Mouse (Mus musculus) neural tube, embryonic 15.5 days (tissue): ENCODE measurements around the gene Dnajb13. TPM values are rescaled to one million over a fixed set of nuclear protein-coding genes. Genes with fewer than 3 reads are reported as not detected.
A peak's percentile ranks its signal among the peaks of the same experiment; 100 is the strongest.
"Not testable (repeated sequence)": the region's sequence is repeated elsewhere in the genome, so short reads cannot be mapped to it uniquely, and the experiment has no call there.

Source experiments
- ATAC-seq: fragments of 200-750 bp; cut with Nextera tagmentation; 2 replicates; pipeline ENCODE4 v1.8.0; 2017; ENCODE audit warnings: mild to moderate bottlenecking, moderate TSS enrichment, moderate library complexity; ENCODE audit not compliant: low FRiP score
- H3K27ac ChIP-seq: fragments of 300-500 bp; sonication (generic); replicated peaks from 2 replicates; pipeline ENCODE4 v1.5.1; 2015; ENCODE audit warnings: mild to moderate bottlenecking, inconsistent platforms
- H3K27me3 ChIP-seq: fragments of 300-500 bp; sonication (generic); replicated peaks from 2 replicates; pipeline ENCODE4 v1.6.1; 2015; ENCODE audit warnings: inconsistent platforms
- H3K36me3 ChIP-seq: fragments of 300-500 bp; sonication (generic); 2 replicates; pipeline ENCODE4 v1.6.1; 2015; ENCODE audit warnings: inconsistent platforms
- H3K4me1 ChIP-seq: fragments of 300-500 bp; sonication (generic); 2 replicates; pipeline ENCODE4 v1.6.1; 2015; ENCODE audit warnings: inconsistent platforms
- H3K4me2 ChIP-seq: fragments of 300-500 bp; sonication (generic); 2 replicates; pipeline ENCODE4 v1.6.1; 2015; ENCODE audit warnings: inconsistent platforms, mild to moderate bottlenecking, moderate library complexity
- H3K4me3 ChIP-seq: fragments of 300-500 bp; sonication (generic); replicated peaks from 2 replicates; pipeline ENCODE4 v1.5.1; 2015; ENCODE audit warnings: mild to moderate bottlenecking, inconsistent platforms
- H3K9ac ChIP-seq: fragments of 300-500 bp; sonication (generic); replicated peaks from 2 replicates; pipeline ENCODE4 v1.6.1; 2015; ENCODE audit warnings: mild to moderate bottlenecking, inconsistent platforms
- H3K9me3 ChIP-seq: fragments of 300-500 bp; sonication (generic); replicated peaks from 2 replicates; pipeline ENCODE4 v1.6.1; 2016; ENCODE audit warnings: inconsistent platforms
- WGBS: fragments of 180-500 bp; shearing (Covaris S2); methylation state at CpG from one replicate; pipeline ENCODE4 v1.1.7; 2015; ENCODE audit warnings: mixed read lengths; 5-methylcytosine and 5-hydroxymethylcytosine counted together
- polyA plus RNA-seq: library from polyadenylated mRNA; unstranded; fragments of >200 nt; fragmentation: Nextera tagmentation; extraction: Ambion mirVana; gene quantifications from 2 replicates; pipeline ENCODE4 v1.2.1, GENCODE M21; 2015

The Dnajb13 gene
- polyA plus RNA-seq, 1 experiment from 2014 or later: 3.7 TPM

DNA sequence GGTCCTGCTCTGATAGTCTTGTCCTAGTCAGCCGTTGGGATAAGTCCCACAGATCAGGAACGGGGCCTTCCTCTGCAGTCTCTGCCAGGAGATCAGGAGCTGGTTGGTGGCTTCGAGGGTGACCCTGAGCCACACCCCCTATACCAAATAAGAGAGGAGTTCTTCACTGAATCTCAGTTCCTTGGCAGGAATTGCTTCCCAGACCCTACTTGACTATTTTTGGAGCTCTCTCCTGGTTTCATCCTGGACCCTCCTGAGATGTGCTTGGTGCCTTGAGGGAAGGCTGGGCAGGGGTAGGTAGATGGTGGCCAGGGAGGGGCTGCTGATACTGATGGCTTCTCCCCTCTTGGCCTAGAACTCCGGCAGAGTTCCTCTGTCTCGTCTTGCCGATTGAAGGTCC, 18.4 kb downstream of the Dnajb13 start:
- no peaks in the 10 kb centered on the region for H3K9me3 ChIP-seq
- no peak overlapping the region for H3K4me3 ChIP-seq
- peak overlapping the region; percentile 83 for H3K4me2 ChIP-seq
- H3K36me3 ChIP-seq: no peaks in the 10 kb centered on the region
- H3K4me1 ChIP-seq: peaks cover 42% of the 10 kb centered on the region
- 86% methylated on average over 6 of the region's 6 CpGs for WGBS
- H3K9ac ChIP-seq: 0 out of 2 replicates have a peak overlapping the region, but pooled peaks have one; percentile 23
- H3K27me3 ChIP-seq: peaks cover 6% of the 10 kb centered on the region; the same call in 1 of the 2 replicates
- no peak for ATAC-seq
- H3K27ac ChIP-seq: peak overlapping the region; percentile 82

DNA sequence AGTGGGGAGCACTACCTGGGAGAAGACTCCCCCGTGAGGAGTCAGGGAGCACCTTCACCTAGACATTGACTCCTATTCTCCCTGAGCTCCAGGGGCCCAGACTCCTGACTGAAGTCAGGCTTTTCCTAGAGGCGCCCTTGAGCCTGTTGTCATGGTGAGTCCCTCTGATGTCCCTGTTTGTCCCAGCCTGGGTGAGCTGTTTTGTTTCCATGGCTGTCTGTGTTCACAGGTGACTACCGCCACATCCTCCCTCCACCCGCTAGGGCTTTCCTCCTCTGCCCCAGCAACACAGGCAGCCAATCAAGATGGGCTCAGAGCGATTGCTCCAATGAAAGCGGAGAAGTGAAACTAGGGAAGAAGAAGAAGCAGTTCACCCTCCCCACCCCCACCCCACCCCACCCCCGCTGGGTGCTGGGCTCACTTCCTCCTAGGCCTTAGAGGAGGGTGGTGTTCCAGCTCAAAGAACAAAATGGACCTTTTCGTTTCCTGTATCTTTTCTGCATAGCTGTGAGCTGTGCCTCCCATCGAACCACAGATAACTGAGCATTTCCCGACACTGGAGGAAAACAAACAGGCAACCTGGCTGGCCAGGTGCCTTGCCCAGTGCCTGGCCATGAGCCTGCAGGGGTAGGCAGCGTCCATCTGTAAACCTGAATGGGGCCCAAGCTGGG, 19.0 kb downstream of the Dnajb13 start:
- Histone ChIP-seq H3K9ac (0 out of 2 replicates have a peak overlapping the region, but pooled peaks have one; percentile 23), H3K9me3 (no peaks in the 10 kb centered on the region), H3K4me3 (no peak overlapping the region), H3K4me2 (peak overlapping the region; percentile 83), H3K36me3 (no peaks in the 10 kb centered on the region), H3K4me1 (peaks cover 42% of the 10 kb centered on the region), H3K27ac (peak overlapping the region; percentile 82), H3K27me3 (peaks cover 6% of the 10 kb centered on the region; the same call in 1 of the 2 replicates)
- WGBS: 27% methylated on average over 11 of the region's 11 CpGs
- ATAC-seq: peak; percentile 84

DNA sequence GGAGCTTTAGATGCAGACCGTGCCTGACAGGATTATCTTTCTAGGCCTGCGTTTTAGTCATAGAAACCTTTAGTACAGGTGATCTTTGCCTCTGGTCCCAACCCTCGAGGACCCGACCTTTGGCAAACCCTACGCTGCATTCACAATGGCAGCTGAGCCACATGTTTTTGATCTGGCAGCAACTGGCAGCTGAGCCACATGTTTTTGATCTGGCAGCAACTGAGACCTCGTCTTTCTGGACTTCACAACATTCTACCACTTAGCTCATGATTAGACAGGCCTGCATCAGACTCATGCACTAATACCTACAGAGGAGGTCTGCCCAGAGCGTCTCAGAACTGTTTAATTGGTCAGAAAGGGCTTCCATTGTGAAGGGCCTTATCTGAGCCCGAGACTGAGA, 19.7 kb downstream of the Dnajb13 start:
- peaks cover 42% of the 10 kb centered on the region for H3K4me1 ChIP-seq
- H3K4me2 ChIP-seq: peak overlapping the region; percentile 83
- no peak overlapping the region for H3K9ac ChIP-seq
- H3K9me3 ChIP-seq: no peaks in the 10 kb centered on the region
- H3K4me3 ChIP-seq: no peak overlapping the region
- H3K27me3 ChIP-seq: peaks cover 6% of the 10 kb centered on the region; the same call in 1 of the 2 replicates
- H3K27ac ChIP-seq: peak overlapping the region; percentile 82
- 58% methylated on average over 8 of the region's 8 CpGs for WGBS
- no peak for ATAC-seq
- no peaks in the 10 kb centered on the region for H3K36me3 ChIP-seq

DNA sequence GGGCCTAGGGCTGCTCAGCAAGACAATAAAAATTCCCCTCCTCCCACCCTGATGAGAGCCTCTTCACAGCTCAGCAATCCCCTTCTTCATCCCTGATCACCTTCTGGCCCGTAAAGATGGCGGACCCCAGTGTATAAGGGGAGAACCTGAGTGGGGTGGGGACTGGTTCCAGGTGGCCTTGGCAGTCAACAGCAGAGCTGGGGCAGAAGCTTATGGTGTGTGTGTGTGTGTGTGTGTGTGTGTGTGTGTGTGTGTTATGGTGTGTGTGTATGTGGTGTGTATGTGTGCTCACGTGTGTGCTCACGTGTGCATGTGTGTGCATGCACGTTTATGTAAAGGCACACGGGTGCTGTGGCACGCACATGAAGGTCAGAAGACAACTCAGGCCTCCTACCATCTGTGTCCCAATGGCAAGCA, 20.3 kb downstream of the Dnajb13 start:
- H3K9ac ChIP-seq: no peak overlapping the region
- H3K36me3 ChIP-seq: no peaks in the 10 kb centered on the region
- WGBS: 91% methylated on average over 7 of the region's 7 CpGs
- H3K9me3 ChIP-seq: no peaks in the 10 kb centered on the region
- no peak overlapping the region for H3K27ac ChIP-seq
- peaks cover 42% of the 10 kb centered on the region for H3K4me1 ChIP-seq
- ATAC-seq: no peak
- peak overlapping the region; percentile 83 for H3K4me2 ChIP-seq
- H3K27me3 ChIP-seq: peaks cover 6% of the 10 kb centered on the region; the same call in 1 of the 2 replicates
- H3K4me3 ChIP-seq: no peak overlapping the region

DNA sequence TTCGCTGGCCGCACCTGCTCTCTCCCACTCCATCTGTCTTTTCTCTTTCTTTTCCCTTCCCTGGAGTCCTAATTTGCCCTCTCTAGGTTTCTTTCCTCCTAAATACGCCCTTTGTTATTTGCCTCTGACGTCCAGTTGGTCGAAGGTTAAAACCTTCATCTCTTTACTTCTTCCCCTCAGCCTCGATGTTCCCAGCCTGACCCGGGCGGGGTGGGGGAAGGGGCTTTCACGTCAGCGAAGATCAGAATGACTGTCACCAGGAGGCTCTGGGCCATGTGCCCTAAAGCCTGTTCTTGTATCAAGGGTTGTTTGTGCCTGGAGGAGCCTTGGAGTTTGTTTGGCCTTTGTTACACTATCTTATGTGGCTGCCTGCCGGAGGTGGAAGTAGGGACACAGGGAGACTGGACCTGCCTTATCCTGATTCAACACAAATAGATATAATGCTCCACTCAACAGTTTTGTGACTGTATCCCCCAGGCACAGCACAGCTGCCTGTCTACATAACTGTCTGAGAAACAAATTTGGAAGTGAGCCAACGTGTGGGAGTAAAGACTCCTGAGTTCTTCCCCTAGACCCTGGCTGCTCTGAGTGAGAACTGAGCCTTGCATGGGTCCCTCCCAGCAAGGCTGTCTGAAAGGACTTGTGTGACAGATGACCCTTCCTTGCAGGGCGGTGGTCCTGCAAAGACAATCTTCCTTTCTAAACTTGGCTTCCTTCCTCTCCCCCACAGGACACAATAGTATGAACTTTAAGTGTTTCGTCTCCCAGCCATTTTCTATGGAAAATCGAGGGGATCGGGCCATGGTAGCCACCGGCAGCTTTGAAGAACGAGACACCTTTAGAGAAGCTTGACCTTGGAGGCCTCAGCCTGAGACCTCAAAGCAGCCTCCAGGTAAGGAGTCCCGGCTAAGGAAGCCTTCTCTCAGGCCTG, 21.0 kb downstream of the Dnajb13 start:
- WGBS: 33% methylated on average over 19 of the region's 19 CpGs
- ATAC-seq: no peak
- H3K9me3 ChIP-seq: no peaks in the 10 kb centered on the region
- peaks cover 42% of the 10 kb centered on the region for H3K4me1 ChIP-seq
- H3K27ac ChIP-seq: peak overlapping the region; percentile 41; the same call in 1 of the 2 replicates
- H3K4me2 ChIP-seq: peak overlapping the region; percentile 83
- H3K4me3 ChIP-seq: peak overlapping the region; percentile 42
- no peaks in the 10 kb centered on the region for H3K36me3 ChIP-seq
- H3K27me3 ChIP-seq: peaks cover 6% of the 10 kb centered on the region; the same call in 1 of the 2 replicates
- peak overlapping the region; percentile 38; the same call in 1 of the 2 replicates for H3K9ac ChIP-seq

DNA sequence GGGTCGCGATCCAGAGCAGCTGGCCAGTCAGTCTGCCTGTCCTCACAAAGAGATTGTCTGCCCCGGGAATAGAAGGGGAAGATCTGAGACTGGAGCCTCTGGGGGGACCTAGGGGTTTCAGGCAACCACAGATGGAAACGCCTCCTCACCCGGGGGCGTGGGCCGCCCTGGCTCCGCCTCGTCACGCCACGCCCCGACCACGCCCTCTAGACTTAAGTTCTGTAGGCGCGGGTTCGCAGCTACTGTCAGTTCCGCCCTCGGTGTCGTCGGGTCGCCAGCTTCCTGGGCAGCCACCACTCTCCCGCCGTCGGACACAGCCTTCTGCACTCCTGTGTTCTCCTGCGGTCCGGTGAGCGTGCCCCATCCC, 21.7 kb downstream of the Dnajb13 start, which contains the start of gene Ucp2:
TSS of gene Ucp2 (plus strand) at position 221 of the 367 bp plus-strand sequence.
- peak within 1 kb of the TSS; percentile 83 for H3K4me2 ChIP-seq
- ATAC-seq: 0 out of 2 replicates have a peak, but pooled peaks have one; percentile 15
- H3K9ac ChIP-seq: peak within 1 kb of the TSS; percentile 38
- peaks cover 6% of the 10 kb centered on the region; the same call in 1 of the 2 replicates for H3K27me3 ChIP-seq
- H3K27ac ChIP-seq: peak within 1 kb of the TSS; percentile 41; the same call in 1 of the 2 replicates
- peak within 1 kb of the TSS; percentile 42 for H3K4me3 ChIP-seq
- H3K4me1 ChIP-seq: peaks cover 42% of the 10 kb centered on the region
- WGBS: 1% methylated on average over 27 of the region's 27 CpGs
- H3K36me3 ChIP-seq: no peaks in the 10 kb centered on the region
- no peaks in the 10 kb centered on the region for H3K9me3 ChIP-seq

DNA sequence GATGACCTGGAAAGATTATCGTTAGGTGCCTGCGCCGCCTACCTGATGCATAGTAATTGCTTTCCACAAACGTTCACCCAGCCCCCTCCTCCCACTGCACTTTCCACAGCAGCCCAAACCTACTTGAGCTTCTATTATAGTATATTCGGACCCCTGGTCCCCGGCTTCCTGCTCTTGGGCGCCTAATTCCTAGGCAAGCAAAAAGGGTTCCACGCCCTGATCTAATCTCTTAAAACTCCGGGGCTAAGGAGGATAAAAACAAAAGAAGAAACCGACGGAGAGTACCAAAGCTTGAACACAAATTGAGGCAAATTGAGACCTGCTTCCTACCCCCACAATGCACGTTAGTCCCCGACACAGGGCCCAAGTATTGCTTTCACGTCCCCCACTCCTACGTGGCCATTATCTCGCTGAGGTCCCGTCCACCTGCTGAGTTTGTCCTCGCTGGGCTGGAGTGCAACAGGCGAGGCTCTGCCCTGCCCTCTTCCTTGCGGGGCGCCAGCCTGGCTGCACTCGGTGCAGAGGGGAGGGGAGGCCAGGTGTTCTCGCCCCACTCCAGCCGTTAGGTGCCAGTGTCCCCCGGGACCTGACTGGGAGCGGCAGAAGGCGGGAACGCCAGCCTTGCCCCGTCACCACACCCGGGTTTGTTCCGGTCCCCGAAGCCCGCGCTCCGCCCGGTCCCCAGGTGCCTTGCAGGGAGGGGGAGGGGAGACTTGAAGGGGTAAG, 22.2 kb downstream of the Dnajb13 start:
- Histone ChIP-seq H3K4me2 (peak overlapping the region; percentile 83), H3K27ac (no peak overlapping the region), H3K9me3 (no peaks in the 10 kb centered on the region), H3K36me3 (no peaks in the 10 kb centered on the region), H3K9ac (peak overlapping the region; percentile 38), H3K27me3 (peaks cover 6% of the 10 kb centered on the region; the same call in 1 of the 2 replicates), H3K4me3 (peak overlapping the region; percentile 42), H3K4me1 (peaks cover 42% of the 10 kb centered on the region)
- 4% methylated on average over 36 of the region's 36 CpGs for WGBS
- no peak for ATAC-seq

DNA sequence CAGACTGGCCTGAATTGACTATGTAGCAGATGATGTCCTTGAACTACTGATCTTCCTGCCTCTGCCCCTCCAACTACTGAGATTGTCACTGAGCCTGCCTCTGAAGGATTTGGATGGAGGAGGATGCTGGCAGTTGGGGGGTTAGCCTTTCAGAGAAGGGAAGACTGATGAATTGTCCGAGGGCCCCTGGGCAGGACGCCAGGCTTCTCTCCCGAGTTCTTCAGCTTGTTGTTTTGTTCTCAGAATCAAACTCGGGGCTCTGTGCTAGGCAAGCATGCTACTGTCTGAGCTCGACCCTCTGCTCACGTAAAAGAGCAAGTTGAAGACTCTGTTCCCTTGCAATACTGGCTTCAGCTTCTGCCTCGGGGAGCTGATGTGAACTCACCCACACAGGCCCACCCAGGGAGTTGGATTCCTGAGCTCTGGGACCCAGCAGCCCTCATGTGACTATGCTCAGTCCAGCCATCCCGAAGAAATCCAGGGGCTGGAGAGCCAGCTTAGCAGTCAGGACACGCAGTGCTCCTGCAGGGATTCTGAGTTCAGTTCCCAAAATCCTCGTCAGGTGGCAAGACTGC, 26.2 kb downstream of the Dnajb13 start:
- Histone ChIP-seq H3K27ac (peak overlapping the region; percentile 70), H3K9ac (no peak overlapping the region), H3K4me1 (peaks cover 14% of the 10 kb centered on the region), H3K27me3 (peaks cover 6% of the 10 kb centered on the region; the same call in 1 of the 2 replicates), H3K9me3 (no peaks in the 10 kb centered on the region), H3K4me2 (no peak overlapping the region), H3K36me3 (no peaks in the 10 kb centered on the region), H3K4me3 (no peak overlapping the region)
- 31% methylated on average over 10 of the region's 10 CpGs for WGBS
- peak; percentile 53 for ATAC-seq

DNA sequence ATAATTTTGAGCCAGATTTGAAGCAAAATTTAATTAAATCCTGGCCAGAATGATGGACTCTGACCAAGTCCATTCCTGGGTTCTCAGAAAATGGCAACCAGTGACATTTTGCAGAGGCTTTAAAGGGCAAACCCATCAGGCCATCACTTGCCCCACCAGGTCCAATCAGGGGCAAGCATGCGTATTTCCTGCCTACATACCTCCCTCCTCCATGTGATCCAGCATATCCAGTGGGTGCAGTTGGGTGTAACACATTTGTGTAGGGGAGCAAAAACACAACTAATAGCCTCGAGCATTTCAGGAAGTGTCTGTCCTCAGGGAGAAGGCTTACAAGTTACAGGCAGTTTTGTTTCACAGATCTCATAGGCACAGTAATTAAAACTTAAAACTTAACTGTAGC, 27.5 kb downstream of the Dnajb13 start:
- 75% methylated on average over 2 of the region's 2 CpGs for WGBS
- no peak for ATAC-seq
- no peak overlapping the region for H3K9ac ChIP-seq

DNA sequence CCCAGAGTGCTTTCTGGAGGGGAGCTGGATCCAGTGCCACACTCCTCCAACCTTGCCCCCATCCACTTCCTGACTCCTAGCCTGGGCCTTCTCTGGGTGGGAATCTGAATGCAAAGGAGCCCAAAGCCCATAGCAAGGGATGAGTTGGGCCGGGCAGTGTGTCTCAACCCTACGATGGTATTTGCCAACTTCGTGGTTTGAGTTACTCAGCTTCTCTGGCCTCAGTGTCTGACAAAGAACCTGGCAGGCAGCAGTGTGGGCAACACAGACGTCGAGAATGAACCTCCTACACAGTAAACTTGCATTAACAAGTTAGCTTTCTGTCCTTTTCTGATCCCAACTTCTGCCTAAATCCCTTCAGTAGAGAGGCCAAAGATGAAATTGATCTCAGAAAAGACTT, 30.3 kb downstream of the Dnajb13 start:
- ATAC-seq: no peak
- Histone ChIP-seq H3K9me3 (no peaks in the 10 kb centered on the region), H3K4me2 (no peak overlapping the region), H3K36me3 (no peaks in the 10 kb centered on the region), H3K4me1 (no peaks in the 10 kb centered on the region), H3K27ac (no peak overlapping the region), H3K4me3 (no peak overlapping the region), H3K27me3 (no peaks in the 10 kb centered on the region), H3K9ac (no peak overlapping the region)
- WGBS: 88% methylated on average over 5 of the region's 5 CpGs

More for the DNA sequence above, 27.5 kb downstream of the Dnajb13 start:
- no peaks in the 10 kb centered on the region for H3K36me3 ChIP-seq
- no peaks in the 10 kb centered on the region for H3K9me3 ChIP-seq
- H3K4me3 ChIP-seq: no peak overlapping the region
- peaks cover 2% of the 10 kb centered on the region; the same call in 1 of the 2 replicates for H3K4me1 ChIP-seq
- H3K27me3 ChIP-seq: no peaks in the 10 kb centered on the region
- no peak overlapping the region for H3K27ac ChIP-seq
- H3K4me2 ChIP-seq: no peak overlapping the region

DNA sequence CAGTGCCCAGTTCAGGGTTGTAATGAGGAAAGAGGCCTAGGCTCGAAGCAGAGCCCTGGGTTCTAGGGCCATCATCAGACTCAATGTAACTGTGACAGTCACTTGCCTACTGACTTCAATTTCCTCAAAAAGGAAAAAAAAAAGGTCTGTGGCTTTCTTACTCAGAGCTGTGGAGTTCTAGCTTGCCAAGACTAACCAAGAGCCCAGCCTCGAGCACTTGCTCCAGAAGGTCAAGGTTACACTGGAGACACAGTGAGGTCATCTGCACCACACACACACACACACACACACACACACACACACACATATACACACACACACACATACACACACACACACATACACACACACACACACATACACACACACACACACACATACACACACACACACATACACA, 32.7 kb downstream of the Dnajb13 start:
- not testable (repeated sequence) for H3K9ac ChIP-seq, H3K27me3 ChIP-seq, H3K36me3 ChIP-seq, H3K4me1 ChIP-seq, H3K4me3 ChIP-seq, H3K4me2 ChIP-seq, H3K27ac ChIP-seq, H3K9me3 ChIP-seq, ATAC-seq
- 84% methylated on average over 2 of the region's 2 CpGs for WGBS
